Mouse (Mus musculus): ENCODE measurements at regions not wholly inside any gene's neighbourhood (a gene's known extent, or its start where the extent isn't known, plus 50 kb on each side); places are given as distances from the start of the nearest gene placed in this dataset.

- no peaks in the 10 kb centered on the region for H3K27me3 ChIP-seq
- WGBS: 78% methylated on average over 2 of the region's 2 CpGs
- no peaks in the 10 kb centered on the region for H3K9me3 ChIP-seq
- H3K4me3 ChIP-seq: no peak overlapping the region
- H3K36me3 ChIP-seq: no peaks in the 10 kb centered on the region
- no peaks in the 10 kb centered on the region for H3K4me1 ChIP-seq
- no peak overlapping the region for H3K9ac ChIP-seq
- no peak for ATAC-seq (ENCODE audit: insufficient number of reproducible peaks, insufficient read depth, low FRiP score, low TSS enrichment)
- no peak overlapping the region for H3K27ac ChIP-seq
- H3K4me2 ChIP-seq (replicated peaks): no peak overlapping the region
Observed at GRCm38 (mm10) chr13:81965431-81965830, 182.6 kb downstream of the Cetn3 start.

GRCm38 (mm10) chr13:81975878-81976277 is 193.0 kb downstream of the Cetn3 start:
- no peak overlapping the region for H3K9ac ChIP-seq
- H3K27ac ChIP-seq: no peak overlapping the region
- no peak overlapping the region for H3K4me3 ChIP-seq
- no peaks in the 10 kb centered on the region for H3K9me3 ChIP-seq
- no peaks in the 10 kb centered on the region for H3K36me3 ChIP-seq
- no peak for ATAC-seq (ENCODE audit: insufficient number of reproducible peaks, insufficient read depth, low FRiP score, low TSS enrichment)
- 51% methylated on average over 2 of the region's 2 CpGs for WGBS
- no peaks in the 10 kb centered on the region for H3K27me3 ChIP-seq
- H3K4me1 ChIP-seq: no peaks in the 10 kb centered on the region
- H3K4me2 ChIP-seq (replicated peaks): no peak overlapping the region

DNA sequence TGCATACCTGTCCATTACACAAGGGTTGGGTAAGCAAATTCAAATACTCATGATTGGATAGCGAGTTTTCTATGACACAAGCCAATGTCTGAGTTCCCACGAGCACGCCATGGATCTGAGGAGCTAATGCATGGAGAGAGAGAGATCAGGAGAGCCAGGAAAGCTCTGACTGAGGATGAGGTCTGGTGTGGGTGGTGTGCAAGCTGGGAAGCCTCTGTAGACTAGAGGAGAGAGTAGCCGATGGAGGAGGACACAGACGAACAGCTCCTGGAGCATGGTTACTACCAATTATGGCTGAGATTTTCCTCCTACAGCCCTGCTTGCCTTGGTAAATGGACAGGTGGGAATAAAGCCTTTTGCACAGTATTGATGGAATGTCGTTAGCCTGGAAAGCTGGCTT is 195.1 kb downstream of the Cetn3 start:
- no peaks in the 10 kb centered on the region for H3K27me3 ChIP-seq
- H3K4me1 ChIP-seq: no peaks in the 10 kb centered on the region
- no peak overlapping the region for H3K4me3 ChIP-seq
- no peak overlapping the region for H3K4me2 ChIP-seq (replicated peaks)
- no peaks in the 10 kb centered on the region for H3K36me3 ChIP-seq
- ATAC-seq (ENCODE audit: insufficient number of reproducible peaks, insufficient read depth, low FRiP score, low TSS enrichment): no peak
- no peak overlapping the region for H3K9ac ChIP-seq
- no peaks in the 10 kb centered on the region for H3K9me3 ChIP-seq
- H3K27ac ChIP-seq: no peak overlapping the region
- WGBS: 89% methylated on average over 6 of the region's 6 CpGs

DNA sequence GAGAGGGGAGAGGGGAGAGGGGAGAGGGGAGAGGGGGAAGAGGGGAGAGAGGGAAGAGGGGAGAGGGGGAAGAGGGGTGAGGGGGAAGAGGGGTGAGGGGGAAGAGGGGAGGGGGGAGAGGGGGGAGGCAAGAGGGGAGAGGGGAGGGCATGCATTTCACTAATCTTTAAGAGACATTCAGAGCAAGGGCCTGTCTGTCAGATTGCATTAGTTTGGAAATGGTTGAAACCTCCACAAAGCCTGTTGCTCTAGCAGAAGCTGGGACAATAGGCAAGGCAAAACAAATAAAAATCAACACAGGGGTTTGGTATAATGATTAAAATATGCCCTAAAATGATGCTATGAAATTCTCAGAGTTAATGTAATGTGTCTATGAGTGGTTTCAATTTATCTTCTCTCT is 196.4 kb downstream of the Cetn3 start:
- Histone ChIP-seq H3K36me3 (no peaks in the 10 kb centered on the region), H3K27me3 (no peaks in the 10 kb centered on the region), H3K4me3 (no peak overlapping the region), H3K4me1 (no peaks in the 10 kb centered on the region), H3K9me3 (no peaks in the 10 kb centered on the region), H3K4me2 (replicated peaks) (no peak overlapping the region), H3K9ac (no peak overlapping the region), H3K27ac (no peak overlapping the region)
- no peak for ATAC-seq (ENCODE audit: insufficient number of reproducible peaks, insufficient read depth, low FRiP score, low TSS enrichment)

- H3K9me3 ChIP-seq: no peaks in the 10 kb centered on the region
- H3K27ac ChIP-seq: no peak overlapping the region
- H3K4me2 ChIP-seq (replicated peaks): no peak overlapping the region
- 76% methylated on average over 5 of the region's 5 CpGs for WGBS
- no peaks in the 10 kb centered on the region for H3K36me3 ChIP-seq
- H3K4me1 ChIP-seq: no peaks in the 10 kb centered on the region
- no peaks in the 10 kb centered on the region for H3K27me3 ChIP-seq
- no peak for ATAC-seq (ENCODE audit: insufficient number of reproducible peaks, insufficient read depth, low FRiP score, low TSS enrichment)
- no peak overlapping the region for H3K9ac ChIP-seq
- no peak overlapping the region for H3K4me3 ChIP-seq
Observed at GRCm38 (mm10) chr13:81980094-81980493, 197.2 kb downstream of the Cetn3 start.

GRCm38 (mm10) chr13:81982491-81982890 is 199.6 kb downstream of the Cetn3 start:
- Histone ChIP-seq H3K9ac (no peak overlapping the region), H3K4me1 (no peaks in the 10 kb centered on the region), H3K9me3 (no peaks in the 10 kb centered on the region), H3K27me3 (no peaks in the 10 kb centered on the region), H3K36me3 (no peaks in the 10 kb centered on the region), H3K27ac (no peak overlapping the region), H3K4me2 (replicated peaks) (no peak overlapping the region), H3K4me3 (no peak overlapping the region)
- WGBS: 39% methylated on average over 2 of the region's 2 CpGs
- no peak for ATAC-seq (ENCODE audit: insufficient number of reproducible peaks, insufficient read depth, low FRiP score, low TSS enrichment)

GRCm38 (mm10) chr13:82000681-82001212 is 217.9 kb downstream of the Cetn3 start:
- no peak overlapping the region for H3K4me3 ChIP-seq
- no peaks in the 10 kb centered on the region for H3K27me3 ChIP-seq
- no peak overlapping the region for H3K4me2 ChIP-seq (replicated peaks)
- H3K9ac ChIP-seq: no peak overlapping the region
- H3K36me3 ChIP-seq: no peaks in the 10 kb centered on the region
- H3K9me3 ChIP-seq: no peaks in the 10 kb centered on the region
- no peak overlapping the region for H3K27ac ChIP-seq
- WGBS: 79% methylated on average over 3 of the region's 3 CpGs
- H3K4me1 ChIP-seq: no peaks in the 10 kb centered on the region
- no peak for ATAC-seq (ENCODE audit: insufficient number of reproducible peaks, insufficient read depth, low FRiP score, low TSS enrichment)

- Histone ChIP-seq H3K4me1 (no peaks in the 10 kb centered on the region), H3K36me3 (no peaks in the 10 kb centered on the region), H3K9me3 (no peaks in the 10 kb centered on the region), H3K4me3 (no peak overlapping the region), H3K4me2 (replicated peaks) (no peak overlapping the region), H3K27me3 (no peaks in the 10 kb centered on the region), H3K27ac (no peak overlapping the region), H3K9ac (no peak overlapping the region)
- no peak for ATAC-seq (ENCODE audit: insufficient number of reproducible peaks, insufficient read depth, low FRiP score, low TSS enrichment)
- WGBS: 61% methylated on average over 7 of the region's 7 CpGs
Observed at GRCm38 (mm10) chr13:82005929-82006726, 223.3 kb downstream of the Cetn3 start.

DNA sequence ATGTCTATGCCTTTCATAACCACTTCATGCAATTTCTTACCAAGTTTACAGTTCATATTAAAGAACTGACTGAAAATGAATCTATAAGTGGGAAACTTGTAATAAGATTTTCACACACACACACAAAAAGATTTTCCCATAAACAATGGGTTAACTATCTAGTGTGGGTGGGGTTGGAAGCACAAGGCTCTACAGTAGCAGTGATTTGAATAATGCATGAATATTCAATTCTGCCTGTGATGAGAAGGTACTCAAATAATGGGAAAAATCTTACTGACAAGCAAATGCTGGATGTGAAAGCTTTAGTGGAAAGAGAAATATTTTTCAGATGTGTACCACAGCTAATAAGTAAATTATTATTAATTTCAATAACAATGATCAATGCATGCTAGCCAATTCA is 224.3 kb downstream of the Cetn3 start:
- H3K4me1 ChIP-seq: no peaks in the 10 kb centered on the region
- H3K9ac ChIP-seq: no peak overlapping the region
- H3K27ac ChIP-seq: no peak overlapping the region
- no peaks in the 10 kb centered on the region for H3K27me3 ChIP-seq
- no peak overlapping the region for H3K4me2 ChIP-seq (replicated peaks)
- ATAC-seq (ENCODE audit: insufficient number of reproducible peaks, insufficient read depth, low FRiP score, low TSS enrichment): no peak
- H3K36me3 ChIP-seq: no peaks in the 10 kb centered on the region
- no peak overlapping the region for H3K4me3 ChIP-seq
- no peaks in the 10 kb centered on the region for H3K9me3 ChIP-seq

DNA sequence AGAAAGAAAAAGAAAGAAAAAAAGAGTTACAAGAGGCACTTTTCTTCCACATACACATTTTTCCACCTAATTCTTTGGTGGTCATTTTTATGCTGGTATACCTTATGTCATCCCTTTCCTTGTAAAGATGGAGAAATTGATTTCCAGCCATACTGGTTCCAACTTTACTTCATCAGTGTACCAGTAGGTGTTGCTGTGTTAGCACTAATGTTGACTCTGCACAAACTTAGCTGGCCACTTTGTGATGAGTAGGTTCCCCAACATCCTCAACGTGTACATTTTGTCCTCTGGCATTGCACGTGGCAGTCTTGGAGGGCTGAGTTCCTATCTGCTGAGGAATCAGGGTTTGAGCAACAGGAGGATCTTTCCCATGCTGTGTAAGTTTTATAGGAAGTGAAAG is 256.7 kb downstream of the Cetn3 start:
- Histone ChIP-seq H3K9ac (no peak overlapping the region), H3K27ac (no peak overlapping the region), H3K36me3 (no peaks in the 10 kb centered on the region), H3K4me3 (no peak overlapping the region), H3K27me3 (no peaks in the 10 kb centered on the region), H3K9me3 (no peaks in the 10 kb centered on the region), H3K4me2 (replicated peaks) (no peak overlapping the region), H3K4me1 (no peaks in the 10 kb centered on the region)
- 40% methylated on average over 2 of the region's 2 CpGs for WGBS
- no peak for ATAC-seq (ENCODE audit: insufficient number of reproducible peaks, insufficient read depth, low FRiP score, low TSS enrichment)

- H3K9me3 ChIP-seq: no peaks in the 10 kb centered on the region
- WGBS: 7% methylated on average over 3 of the region's 3 CpGs
- no peaks in the 10 kb centered on the region for H3K36me3 ChIP-seq
- ATAC-seq (ENCODE audit: insufficient number of reproducible peaks, insufficient read depth, low FRiP score, low TSS enrichment): no peak
- H3K27me3 ChIP-seq: no peaks in the 10 kb centered on the region
- no peak overlapping the region for H3K4me2 ChIP-seq (replicated peaks)
- no peak overlapping the region for H3K4me3 ChIP-seq
- peak overlapping the region; percentile 63; the same call in 1 of the 2 replicates for H3K27ac ChIP-seq
- H3K9ac ChIP-seq: no peak overlapping the region
- peaks cover 14% of the 10 kb centered on the region for H3K4me1 ChIP-seq
Observed at GRCm38 (mm10) chr13:82058131-82058731, 275.4 kb downstream of the Cetn3 start.

DNA sequence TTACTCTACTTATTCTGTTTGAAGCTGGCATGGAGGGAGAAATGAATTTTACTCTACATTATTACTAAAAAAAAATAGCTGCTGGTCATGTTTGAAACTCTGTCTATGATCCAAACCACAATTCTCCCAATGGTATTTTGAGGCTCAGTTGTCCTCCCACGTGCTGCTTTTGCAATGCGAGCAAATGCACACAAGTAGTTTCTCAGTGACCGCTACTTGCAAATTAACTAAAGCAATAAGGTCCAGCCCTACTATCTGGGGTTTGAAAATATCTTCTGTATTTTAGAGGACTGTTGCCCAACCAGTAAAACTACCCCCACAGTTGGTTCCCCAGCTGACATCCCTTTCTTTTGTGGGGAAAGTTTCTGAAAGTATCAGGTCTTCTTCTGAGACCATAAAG is 276.0 kb downstream of the Cetn3 start:
- no peak overlapping the region for H3K9ac ChIP-seq
- H3K4me2 ChIP-seq (replicated peaks): no peak overlapping the region
- 0 out of 2 replicates have a peak overlapping the region, but pooled peaks have one; percentile 17 for H3K27ac ChIP-seq
- ATAC-seq (ENCODE audit: insufficient number of reproducible peaks, insufficient read depth, low FRiP score, low TSS enrichment): no peak
- H3K4me3 ChIP-seq: no peak overlapping the region
- peaks cover 14% of the 10 kb centered on the region for H3K4me1 ChIP-seq
- no peaks in the 10 kb centered on the region for H3K36me3 ChIP-seq
- H3K27me3 ChIP-seq: no peaks in the 10 kb centered on the region
- WGBS: 40% methylated on average over 3 of the region's 3 CpGs
- no peaks in the 10 kb centered on the region for H3K9me3 ChIP-seq

All from embryonic facial prominence, embryonic 12.5 days (tissue).